Mouse (Mus musculus): ENCODE results near the gene Ngdn.
"Not testable (repeated sequence)": the region's sequence is repeated elsewhere in the genome, so short reads cannot be mapped to it uniquely, and the experiment has no call there.

The Ngdn gene

DNA sequence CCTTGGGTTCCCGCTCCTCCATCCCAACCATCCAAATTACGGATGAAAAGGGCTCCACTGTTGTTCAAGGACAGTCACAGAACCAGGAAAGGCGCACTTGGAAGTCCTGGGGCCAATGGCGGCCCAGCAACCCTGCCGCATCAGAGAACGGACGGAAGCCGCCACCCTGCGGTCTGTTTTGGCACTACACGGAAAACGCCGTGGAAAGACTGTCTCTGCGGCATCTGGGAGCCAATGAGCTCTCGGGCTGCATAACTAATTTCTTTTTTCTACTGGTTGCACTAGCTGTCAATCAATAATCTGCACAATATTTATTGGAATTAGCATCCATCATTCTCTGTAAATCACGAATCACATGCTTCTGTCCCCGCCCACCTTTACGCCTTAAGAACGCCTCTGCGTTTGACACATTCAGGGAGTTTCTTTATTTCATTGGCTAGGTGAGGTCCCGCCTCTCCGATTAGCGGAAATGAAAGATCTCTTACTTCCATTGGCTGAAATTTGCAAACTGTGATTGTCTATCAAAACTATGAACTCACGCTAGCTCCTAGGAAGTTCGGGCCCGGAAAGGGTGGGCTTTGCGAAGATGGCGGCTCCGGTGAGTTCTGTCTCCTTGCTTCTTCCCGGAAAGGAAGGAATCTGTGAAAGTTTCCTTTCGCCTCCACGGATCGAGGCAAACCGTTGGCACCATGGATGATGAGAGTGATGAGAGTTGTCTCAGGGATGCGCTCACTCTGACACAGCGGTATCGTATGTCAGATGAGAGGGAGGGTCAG lies at the start of gene Ngdn:
Gene Ngdn (plus strand): TSS at position 464 of the 776 bp plus-strand sequence.
- DNase-seq: peak; percentile 99

GRCm38 (mm10) chr14:54965631-54966030 lies 49.6 kb upstream of the Ngdn start:
- no peak for DNase-seq

GRCm38 (mm10) chr14:54966320-54966977 lies 48.8 kb upstream of the Ngdn start, which contains the start of gene Myh6:
TSS of gene Myh6 (minus strand) at chr14:54966927.
- no peak for DNase-seq

DNA sequence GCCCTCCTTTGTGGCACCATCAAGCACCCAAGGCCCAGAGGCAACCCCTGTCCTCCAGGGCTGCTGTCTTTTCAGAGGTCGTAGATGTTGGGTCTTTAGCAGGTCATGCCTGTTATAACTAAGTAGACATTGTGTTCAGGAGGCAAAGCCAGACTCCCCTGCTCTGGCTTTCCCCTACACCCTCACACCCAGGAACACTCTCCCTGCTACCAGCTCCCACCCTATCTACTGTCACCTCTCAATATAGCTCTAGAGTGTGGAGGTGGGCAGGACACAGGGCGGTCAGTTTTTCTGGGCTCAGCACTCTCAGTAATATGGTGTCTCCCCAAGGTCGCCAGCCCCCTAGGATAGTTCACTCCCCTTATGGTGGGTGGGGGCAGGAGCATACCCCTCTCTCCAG lies 47.4 kb upstream of the Ngdn start:
- DNase-seq: no peak

- no peak for DNase-seq
These were observed 46.9 kb upstream of the Ngdn start for GRCm38 (mm10) chr14:54968344-54968743.

- not testable (repeated sequence) for DNase-seq
These were observed 42.5 kb upstream of the Ngdn start for GRCm38 (mm10) chr14:54972786-54973185.

- DNase-seq: peak; percentile 37
These were observed 41.0 kb upstream of the Ngdn start for GRCm38 (mm10) chr14:54974068-54974791.

DNA sequence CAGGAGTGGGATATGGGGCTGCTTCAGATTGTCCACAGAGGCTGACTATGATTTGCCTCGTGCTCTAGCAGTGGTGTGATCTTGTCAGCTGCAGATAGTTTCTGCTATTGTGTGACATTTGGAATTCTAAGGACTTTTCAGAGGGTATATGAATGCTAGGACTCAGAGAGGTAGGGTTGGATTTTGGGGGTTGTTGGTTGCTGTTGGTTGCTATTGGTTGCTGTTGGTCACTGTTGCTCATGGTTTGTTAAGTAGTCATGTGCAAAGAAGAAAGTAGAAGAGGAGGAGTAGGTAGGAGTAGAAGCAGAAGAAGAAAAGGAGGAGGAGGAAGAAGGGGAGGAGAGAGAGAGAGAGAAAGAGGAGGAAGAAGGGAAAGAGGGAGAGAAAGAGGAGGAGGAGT lies 38.6 kb upstream of the Ngdn start, which contains the start of gene Gm17428:
Gene Gm17428 (plus strand): TSS at position 301 of the 400 bp plus-strand sequence.
- DNase-seq: no peak

DNA sequence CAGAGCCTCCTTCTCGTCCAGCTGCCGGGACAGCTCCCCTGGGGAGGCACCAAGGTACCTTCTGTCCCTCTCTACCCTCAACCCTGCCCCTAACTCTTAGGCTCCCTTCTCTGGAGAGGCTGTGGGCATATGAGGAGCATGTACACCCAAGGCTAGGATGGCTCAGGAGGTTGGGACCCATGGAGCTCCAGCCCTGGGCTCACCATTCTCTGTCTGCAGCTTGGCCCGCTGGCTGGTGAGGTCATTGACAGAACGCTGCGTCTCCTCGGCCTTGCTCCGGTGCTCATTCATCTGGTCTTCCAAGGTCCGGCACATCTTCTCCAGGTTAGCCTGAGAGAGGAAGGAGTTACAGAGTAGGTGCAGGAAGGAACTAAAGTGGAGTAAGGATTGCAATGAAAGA lies 36.6 kb upstream of the Ngdn start:
- no peak for DNase-seq

GRCm38 (mm10) chr14:54981934-54982333 lies 33.3 kb upstream of the Ngdn start:
- no peak for DNase-seq

DNA sequence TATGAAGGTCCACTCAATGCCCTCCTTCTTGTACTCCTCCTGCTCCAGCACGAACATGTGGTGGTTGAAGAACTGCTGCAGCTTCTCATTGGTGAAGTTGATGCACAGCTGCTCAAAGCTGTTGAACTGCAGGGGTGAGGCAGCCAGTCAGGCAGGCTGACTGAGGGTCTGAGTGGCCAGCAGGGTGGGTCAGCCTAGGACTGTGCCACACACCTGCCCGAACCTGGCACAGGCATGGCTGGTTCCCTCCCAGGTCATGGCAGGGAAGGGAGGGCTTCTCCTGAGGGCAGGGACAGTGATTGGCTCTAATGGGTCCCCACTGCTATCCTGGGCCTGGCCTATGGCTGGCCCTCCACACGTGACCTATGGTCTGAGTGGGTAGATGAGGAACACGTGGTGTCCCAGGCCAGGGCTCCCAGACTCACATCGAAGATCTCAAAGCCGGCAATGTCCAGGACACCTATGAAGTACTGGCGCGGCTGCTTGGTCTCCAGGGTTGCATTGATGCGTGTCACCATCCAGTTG lies 26.8 kb upstream of the Ngdn start:
- not testable (repeated sequence) for DNase-seq

DNA sequence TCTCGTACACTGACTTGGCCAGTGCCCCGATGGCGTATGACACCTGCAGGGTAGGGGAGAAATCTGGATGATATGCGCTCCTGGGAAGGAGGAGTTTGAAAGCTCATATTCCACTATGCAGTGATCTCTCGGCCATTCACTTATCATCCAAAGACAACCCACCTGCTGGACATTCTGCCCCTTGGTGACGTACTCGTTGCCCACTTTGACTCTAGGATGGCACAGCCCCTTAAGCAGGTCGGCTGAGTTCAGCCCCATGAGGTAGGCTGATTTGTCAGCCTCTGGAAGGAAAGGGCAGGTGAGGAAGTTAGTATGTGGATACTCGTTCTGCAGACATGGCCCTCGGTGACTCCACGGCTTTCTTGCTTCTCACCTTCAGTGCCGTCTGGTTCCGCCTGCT lies 26.4 kb upstream of the Ngdn start:
- DNase-seq: no peak

DNA sequence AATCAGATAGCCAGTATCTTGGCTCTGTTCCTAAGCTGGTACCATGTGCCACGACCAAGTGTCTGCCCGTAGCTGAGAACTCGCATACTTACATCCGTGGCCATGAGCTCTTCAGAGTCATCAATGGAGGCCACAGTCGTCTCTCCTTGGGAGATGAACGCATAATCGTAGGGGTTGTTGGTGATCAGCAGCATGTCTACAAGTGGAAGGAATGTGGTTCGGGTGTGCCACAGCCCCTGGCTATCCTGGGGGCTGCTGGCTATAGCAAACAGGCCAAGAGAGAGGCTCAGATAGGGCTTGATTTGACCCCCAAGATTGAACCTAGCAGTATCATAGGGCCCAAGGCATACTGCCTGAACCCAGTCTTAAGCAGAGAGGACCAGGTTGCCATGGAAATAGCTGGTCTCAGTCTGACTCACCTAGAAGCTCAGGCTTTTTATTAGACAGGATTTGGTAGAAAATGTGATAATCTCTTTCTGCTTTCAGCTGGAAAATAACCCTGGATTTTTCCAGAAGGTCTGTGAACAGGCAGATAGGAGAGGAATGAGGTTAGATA lies 25.3 kb upstream of the Ngdn start:
- peak; percentile 18 for DNase-seq

DNA sequence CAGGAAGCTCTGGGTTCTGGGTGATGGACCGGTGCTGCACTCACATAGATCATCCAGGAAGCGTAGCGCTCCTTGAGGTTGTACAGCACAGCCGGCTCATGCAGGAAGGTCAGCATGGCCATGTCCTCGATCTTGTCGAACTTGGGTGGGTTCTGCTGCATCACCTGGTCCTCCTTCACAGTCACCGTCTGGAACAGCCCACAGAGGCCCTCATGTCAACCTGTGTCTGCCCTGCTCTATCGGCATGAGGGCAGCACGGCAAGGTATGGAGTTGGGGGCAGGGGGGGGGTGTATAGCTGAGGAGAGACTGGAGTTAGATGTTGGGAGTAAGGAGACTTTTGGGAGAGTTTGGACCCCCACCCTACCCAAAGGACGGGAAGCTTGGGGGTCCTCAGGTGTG lies 23.1 kb upstream of the Ngdn start:
- DNase-seq: no peak

DNA sequence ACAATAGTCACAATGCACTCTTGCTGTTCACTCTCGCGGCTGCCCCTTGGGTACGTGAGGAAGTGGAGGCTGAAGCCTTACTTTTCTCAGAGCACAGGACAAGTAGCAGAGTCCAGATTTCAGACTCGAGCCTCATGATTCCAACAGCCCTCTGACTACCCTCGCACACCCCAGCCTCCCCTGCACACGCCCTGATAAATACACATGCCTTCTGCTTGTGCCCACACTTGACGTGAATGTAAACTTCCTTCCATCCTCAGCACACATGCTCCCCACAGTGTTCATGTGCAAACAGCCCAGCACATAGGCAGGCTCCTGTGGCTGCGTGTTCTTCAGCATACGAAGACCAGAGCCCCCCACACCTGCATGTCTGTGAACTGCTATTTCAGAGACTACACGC lies 21.6 kb upstream of the Ngdn start:
- DNase-seq: no peak

DNA sequence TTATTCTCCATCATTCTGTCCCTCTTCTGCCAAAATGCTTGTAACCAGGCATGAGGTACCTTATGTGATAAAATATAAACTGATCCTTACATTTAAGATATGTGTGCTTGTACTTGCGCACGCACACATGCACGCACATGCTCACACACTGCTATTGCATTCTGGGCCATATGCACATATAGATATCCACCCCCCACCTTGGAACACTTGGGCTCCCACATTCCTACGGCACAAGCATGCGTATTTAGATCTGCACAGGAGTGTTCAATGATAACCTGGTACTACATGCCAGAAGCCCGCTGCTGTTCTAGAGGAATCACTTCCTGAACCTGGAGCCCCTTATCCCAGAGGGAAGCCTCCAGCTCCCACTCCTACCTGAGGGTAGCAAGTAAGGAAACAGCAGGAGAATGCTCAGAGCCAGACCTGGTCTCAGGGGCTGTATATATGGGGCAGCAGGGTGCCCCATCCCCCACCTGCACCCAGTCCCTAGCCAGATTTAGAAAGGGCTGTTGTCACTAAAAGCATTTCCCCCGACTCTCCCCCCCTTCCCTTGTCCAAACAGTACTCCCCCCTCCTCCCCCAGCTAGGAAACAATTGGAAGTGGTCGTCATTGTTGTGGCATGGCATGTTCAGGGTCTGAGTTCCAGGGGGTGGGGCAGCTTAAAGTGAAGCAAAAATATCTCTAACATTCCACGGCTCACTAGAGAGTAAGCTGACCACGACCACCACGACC lies 21.0 kb upstream of the Ngdn start, which contains the start of gene Myh7:
Gene Myh7 (minus strand): TSS at position 491 of the 733 bp plus-strand sequence.
- DNase-seq: no peak

- no peak for DNase-seq
These were observed 20.4 kb upstream of the Ngdn start for GRCm38 (mm10) chr14:54994869-54995186.

GRCm38 (mm10) chr14:54995457-54996138 lies 19.7 kb upstream of the Ngdn start:
- peak; percentile 44 for DNase-seq

GRCm38 (mm10) chr14:54996793-54997192 lies 18.5 kb upstream of the Ngdn start:
- DNase-seq: no peak

GRCm38 (mm10) chr14:54997297-54997696 lies 18.0 kb upstream of the Ngdn start:
- no peak for DNase-seq

GRCm38 (mm10) chr14:54998680-54999079 lies 16.6 kb upstream of the Ngdn start:
- DNase-seq: no peak

GRCm38 (mm10) chr14:54999868-55000267 lies 15.4 kb upstream of the Ngdn start:
- DNase-seq: not testable (repeated sequence)
